Mouse (Mus musculus) embryonic facial prominence, embryonic 12.5 days (tissue): ENCODE results near the gene Mylk. TPM values are rescaled to one million over a fixed set of nuclear protein-coding genes. Genes with fewer than 3 reads are reported as not detected.

Source experiments
- ATAC-seq: fragments of 200-750 bp; cut with Nextera tagmentation; 2 replicates; pipeline ENCODE4 v1.8.0; 2017; ENCODE audit not compliant: insufficient number of reproducible peaks, insufficient read depth, low FRiP score, low TSS enrichment
- H3K27ac ChIP-seq: fragments of 300-500 bp; sonication (generic); 2 replicates; pipeline ENCODE4 v1.5.1; 2016; ENCODE audit warnings: mild to moderate bottlenecking
- H3K27me3 ChIP-seq: fragments of 300-500 bp; sonication (generic); 2 replicates; pipeline ENCODE4 v1.6.1; 2016; ENCODE audit warnings: mild to moderate bottlenecking, moderate library complexity
- H3K36me3 ChIP-seq: fragments of 300-500 bp; sonication (generic); 2 replicates; pipeline ENCODE4 v1.6.1; 2016; ENCODE audit warnings: mild to moderate bottlenecking
- H3K4me1 ChIP-seq: fragments of 300-500 bp; sonication (generic); 2 replicates; pipeline ENCODE4 v1.6.1; 2016
- H3K4me2 ChIP-seq: fragments of 300-500 bp; sonication (generic); replicated peaks from 2 replicates; pipeline ENCODE4 v1.6.1; 2016; ENCODE audit warnings: mild to moderate bottlenecking, moderate library complexity
- H3K4me3 ChIP-seq: fragments of 300-500 bp; sonication (generic); 2 replicates; pipeline ENCODE4 v1.5.1; 2016; ENCODE audit warnings: mild to moderate bottlenecking
- H3K9ac ChIP-seq: fragments of 300-500 bp; sonication (generic); 2 replicates; pipeline ENCODE4 v1.6.1; 2016; ENCODE audit warnings: mild to moderate bottlenecking, moderate library complexity
- H3K9me3 ChIP-seq: fragments of 300-500 bp; sonication (generic); 2 replicates; pipeline ENCODE4 v1.6.1; 2016; ENCODE audit warnings: mild to moderate bottlenecking, moderate library complexity
- WGBS: fragments of 180-500 bp; shearing (Covaris S2); methylation state at CpG from one replicate; pipeline ENCODE4 v1.1.7; 2016; 5-methylcytosine and 5-hydroxymethylcytosine counted together
- polyA plus RNA-seq: library from polyadenylated mRNA; unstranded; fragments of >200 nt; fragmentation: Nextera tagmentation; extraction: Ambion mirVana; gene quantifications from 2 replicates; pipeline ENCODE4 v1.2.1, GENCODE M21; 2016

Mylk gene
- polyA plus RNA-seq, 1 experiment from 2014 or later, result 9.0 TPM

DNA sequence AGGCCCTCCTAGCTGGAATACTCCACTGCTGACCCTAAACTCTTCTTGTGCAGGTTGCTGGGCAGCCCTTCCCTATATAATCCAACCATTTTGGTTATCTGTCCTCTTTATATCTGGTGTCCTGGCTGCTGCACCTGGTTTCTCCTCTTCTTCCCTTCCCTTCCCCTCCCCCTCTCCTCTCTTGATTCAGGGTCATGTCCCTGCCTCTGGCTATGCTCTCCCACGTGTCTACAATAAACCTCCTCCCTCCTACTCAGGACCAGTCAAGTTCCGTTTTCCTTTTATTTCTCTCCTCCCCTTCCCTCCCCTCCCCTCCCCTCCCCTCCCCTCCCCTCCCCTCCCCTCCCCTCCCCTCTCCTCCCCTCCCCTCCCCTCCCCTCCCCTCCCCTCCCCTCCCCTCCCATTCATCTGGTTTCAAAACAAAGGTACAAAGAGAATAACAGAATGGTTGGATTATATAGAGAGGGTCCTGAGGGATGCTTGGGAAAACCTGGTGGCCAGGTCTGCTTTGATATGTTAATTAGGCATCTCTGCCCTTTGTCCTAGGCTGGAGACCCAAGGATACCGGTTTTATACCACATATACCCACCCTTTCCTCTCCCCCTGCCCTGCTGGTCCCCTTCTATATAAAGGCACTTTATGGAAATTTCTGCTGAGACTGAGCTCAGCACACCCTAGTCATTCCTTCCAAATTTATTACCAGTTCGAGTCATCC lies 293.5 kb downstream of the Mylk start:
- Histone ChIP-seq H3K4me1 (peaks cover 4% of the 10 kb centered on the region; the same call in 1 of the 2 replicates), H3K9me3 (no peaks in the 10 kb centered on the region), H3K9ac (no peak overlapping the region), H3K4me2 (no peak overlapping the region), H3K4me3 (no peak overlapping the region), H3K27me3 (no peaks in the 10 kb centered on the region), H3K36me3 (0 out of 2 replicates have a peak, but pooled peaks cover 4% of the 10 kb centered on the region), H3K27ac (no peak overlapping the region)
- no peak for ATAC-seq
- 23% methylated on average over 4 of the region's 4 CpGs for WGBS

DNA sequence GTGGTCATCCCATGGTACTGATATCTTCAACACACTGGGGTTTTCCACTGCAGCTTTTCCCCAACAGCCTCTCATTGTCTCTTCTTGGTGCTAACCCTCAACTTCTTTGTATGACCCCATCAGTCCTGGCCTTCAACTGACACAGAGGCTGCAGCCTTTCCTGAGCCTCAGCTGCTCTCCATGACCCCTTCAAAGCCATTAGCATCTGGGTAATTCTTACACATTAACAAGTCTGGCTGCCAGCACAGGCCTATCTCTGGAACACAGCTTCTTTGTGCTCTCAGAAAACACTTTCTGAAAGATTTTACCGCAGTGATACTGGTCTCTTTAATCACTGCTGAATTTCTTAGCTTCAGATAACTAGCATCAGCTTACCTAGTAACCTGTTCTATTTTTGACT lies 295.1 kb downstream of the Mylk start:
- no peak overlapping the region for H3K4me3 ChIP-seq
- no peaks in the 10 kb centered on the region for H3K9me3 ChIP-seq
- 33% methylated on average over 1 of the region's 1 CpGs for WGBS
- no peaks in the 10 kb centered on the region for H3K27me3 ChIP-seq
- no peak overlapping the region for H3K4me2 ChIP-seq
- H3K27ac ChIP-seq, result no peak overlapping the region
- H3K4me1 ChIP-seq, result peaks cover 4% of the 10 kb centered on the region; the same call in 1 of the 2 replicates
- no peak for ATAC-seq
- 0 out of 2 replicates have a peak, but pooled peaks cover 4% of the 10 kb centered on the region for H3K36me3 ChIP-seq
- H3K9ac ChIP-seq, result no peak overlapping the region

GRCm38 (mm10) chr16:35041001-35041400 lies 296.0 kb downstream of the Mylk start:
- 77% methylated on average over 7 of the region's 7 CpGs for WGBS
- 0 out of 2 replicates have a peak, but pooled peaks cover 4% of the 10 kb centered on the region for H3K36me3 ChIP-seq
- H3K4me1 ChIP-seq, result peaks cover 4% of the 10 kb centered on the region; the same call in 1 of the 2 replicates
- H3K4me3 ChIP-seq, result no peak overlapping the region
- no peak for ATAC-seq
- no peak overlapping the region for H3K9ac ChIP-seq
- H3K9me3 ChIP-seq, result no peaks in the 10 kb centered on the region
- no peaks in the 10 kb centered on the region for H3K27me3 ChIP-seq
- H3K27ac ChIP-seq, result no peak overlapping the region
- no peak overlapping the region for H3K4me2 ChIP-seq

DNA sequence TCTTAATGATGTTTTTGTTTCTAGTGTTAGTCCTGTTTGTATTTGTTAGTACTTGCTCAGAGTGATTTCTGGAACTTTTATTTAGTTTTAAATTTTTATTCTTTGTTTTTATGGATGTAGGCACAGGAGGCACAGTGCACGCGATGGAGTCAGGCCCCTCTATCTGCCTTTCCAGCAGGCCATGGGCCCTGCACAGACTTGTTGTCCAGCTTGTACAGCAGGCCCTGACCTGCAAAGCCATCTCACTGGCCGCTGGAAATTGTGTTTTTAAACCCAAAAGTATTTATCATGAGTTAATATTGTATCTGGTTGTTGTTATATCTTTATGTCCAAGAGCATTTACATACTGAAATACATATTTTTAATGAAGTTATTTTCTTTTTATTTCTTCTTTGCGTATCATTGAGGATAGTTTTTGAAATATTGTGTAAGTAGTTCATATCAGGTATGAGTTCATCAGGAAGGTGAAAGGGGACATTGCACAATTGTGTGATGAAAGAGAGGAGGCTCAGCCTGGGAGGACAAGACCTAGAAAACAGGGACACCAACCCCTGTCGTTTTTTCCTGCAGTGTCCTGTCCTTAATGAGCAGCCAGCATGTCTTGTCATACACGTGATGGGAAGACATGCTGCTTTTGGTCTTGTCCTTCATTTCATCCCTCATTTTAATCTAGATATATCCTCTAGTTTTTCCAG lies 301.2 kb downstream of the Mylk start:
- Histone ChIP-seq H3K9ac (no peak overlapping the region), H3K4me3 (no peak overlapping the region), H3K27me3 (no peaks in the 10 kb centered on the region), H3K27ac (no peak overlapping the region), H3K4me1 (peaks cover 3% of the 10 kb centered on the region; the same call in 1 of the 2 replicates), H3K9me3 (no peaks in the 10 kb centered on the region), H3K36me3 (no peaks in the 10 kb centered on the region), H3K4me2 (no peak overlapping the region)
- WGBS, result 83% methylated on average over 6 of the region's 6 CpGs
- no peak for ATAC-seq

DNA sequence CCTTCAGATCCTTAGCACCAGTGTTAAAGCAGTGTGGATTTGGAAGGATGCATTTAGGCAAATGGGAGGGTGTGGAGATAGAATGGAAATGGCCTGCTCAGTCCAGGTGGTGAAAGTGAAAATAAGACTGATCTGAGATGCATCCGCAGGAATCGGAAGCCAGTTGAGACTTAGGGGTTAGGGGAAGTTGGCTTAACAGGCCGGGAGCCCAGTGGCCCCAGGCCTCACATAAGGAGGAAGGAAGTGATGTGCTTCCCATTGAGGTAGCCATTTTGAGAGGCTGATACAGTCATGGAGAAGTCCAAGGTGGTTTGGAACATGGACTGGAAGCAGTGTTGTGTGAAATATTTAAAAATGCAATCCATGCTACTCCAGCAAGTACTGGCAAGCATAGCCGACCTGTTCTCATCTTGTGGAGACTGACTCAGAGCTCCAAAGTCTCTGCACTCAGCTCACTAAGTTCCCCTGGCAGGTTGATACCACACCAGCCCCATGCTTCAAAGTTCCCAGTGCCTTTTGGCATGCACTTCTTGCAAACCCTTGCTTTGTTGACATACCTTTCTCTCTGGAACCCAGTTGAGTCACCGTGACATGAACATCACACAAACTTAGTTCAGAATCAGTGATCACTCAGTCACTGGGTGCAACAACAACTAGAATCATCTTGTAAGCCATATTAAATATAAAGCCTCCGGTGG lies 302.4 kb downstream of the Mylk start:
- H3K9me3 ChIP-seq, result no peaks in the 10 kb centered on the region
- H3K36me3 ChIP-seq, result no peaks in the 10 kb centered on the region
- no peaks in the 10 kb centered on the region for H3K27me3 ChIP-seq
- no peak overlapping the region for H3K4me3 ChIP-seq
- peaks cover 3% of the 10 kb centered on the region; the same call in 1 of the 2 replicates for H3K4me1 ChIP-seq
- no peak overlapping the region for H3K9ac ChIP-seq
- no peak for ATAC-seq
- 91% methylated on average over 6 of the region's 6 CpGs for WGBS
- no peak overlapping the region for H3K27ac ChIP-seq
- H3K4me2 ChIP-seq, result no peak overlapping the region

GRCm38 (mm10) chr16:35051066-35051465 lies 306.1 kb downstream of the Mylk start:
- H3K9me3 ChIP-seq, result no peaks in the 10 kb centered on the region
- no peak for ATAC-seq
- 51% methylated on average over 5 of the region's 5 CpGs for WGBS

More at GRCm38 (mm10) chr16:35051066-35051465, 306.1 kb downstream of the Mylk start:
- Histone ChIP-seq H3K4me3 (no peak overlapping the region), H3K36me3 (no peaks in the 10 kb centered on the region), H3K4me1 (peaks cover 3% of the 10 kb centered on the region; the same call in 1 of the 2 replicates), H3K4me2 (no peak overlapping the region), H3K9ac (no peak overlapping the region), H3K27me3 (no peaks in the 10 kb centered on the region), H3K27ac (no peak overlapping the region)

Other genes with a start within 250 kb of the Mylk start
- gene Kalrn, start 171.7 kb upstream of the Mylk start, polyA plus RNA-seq, result 19.2 and 20.9 TPM in 2 replicates
- gene Ropn1, start 95.3 kb upstream of the Mylk start, polyA plus RNA-seq, result not detected in 2 replicates
- gene Ccdc14, start 54.6 kb upstream of the Mylk start, polyA plus RNA-seq, result 8.2 and 9.7 TPM in 2 replicates